Mouse (Mus musculus): ENCODE results near the gene Cadm4. TPM values are rescaled to one million over a fixed set of nuclear protein-coding genes. Genes with fewer than 3 reads are reported as not detected.
A peak's percentile ranks its signal among the peaks of the same experiment; 100 is the strongest.
"Not testable (repeated sequence)": the region's sequence is repeated elsewhere in the genome, so short reads cannot be mapped to it uniquely, and the experiment has no call there.

Gene Cadm4
- total RNA-seq, 1 experiment, result 10.8 TPM

DNA sequence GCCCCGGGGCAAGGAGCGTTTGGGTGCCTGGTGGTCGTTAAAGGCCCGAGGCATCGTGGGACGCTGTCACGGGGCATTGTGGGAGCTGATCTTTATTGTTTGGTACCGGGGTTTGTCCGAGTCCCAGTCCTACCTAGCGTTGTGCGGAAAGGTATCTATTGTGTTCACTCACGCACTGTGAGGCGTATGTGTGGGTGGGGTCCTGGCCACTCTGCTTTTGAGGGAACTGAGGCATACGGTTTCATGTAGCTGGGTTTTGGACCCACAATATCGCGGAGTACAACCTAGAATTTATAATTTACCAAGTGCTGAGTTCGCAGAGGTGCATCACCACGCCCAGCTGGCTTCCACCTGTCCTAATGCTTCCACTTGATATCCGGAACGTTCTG, 25.9 kb downstream of the Cadm4 start:
- in situ Hi-C loops (cut with MboI; ENCODE audit: low sequenced_read_pairs in 2 of 2, unreplicated experiment in 2 of 2), result loop anchor here in 1 of 2 experiments (25.0 kb wide), 1 partner anchor 95 kb away; no protein-coding TSS in a partner anchor

DNA sequence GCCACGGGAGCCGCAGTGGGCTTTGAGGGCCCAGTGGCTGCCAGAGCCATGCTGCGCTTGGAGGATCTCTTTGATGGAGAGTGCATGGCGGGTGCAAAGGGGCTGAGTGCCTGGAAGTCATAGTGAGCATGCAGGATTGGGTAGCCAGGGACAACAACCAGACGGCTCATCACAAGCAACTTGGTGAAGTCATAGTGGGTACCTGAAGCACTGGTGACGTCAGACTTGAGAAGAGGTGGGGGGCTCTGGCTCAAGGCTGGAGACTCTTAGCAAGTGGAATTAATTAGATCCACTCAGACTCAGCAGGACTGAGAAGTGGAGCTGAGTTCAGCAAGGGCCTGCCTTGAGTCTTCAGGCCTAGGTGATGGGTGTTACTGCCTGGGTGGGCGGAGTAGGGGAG, 30.5 kb downstream of the Cadm4 start, which contains the start of gene AC161166.1:
TSS of gene AC161166.1 (minus strand) at position 101 of the 400 bp plus-strand sequence.
- DNase-seq (ENCODE audit: low read depth, low spot score), result no peak
- in situ Hi-C loops (cut with MboI; ENCODE audit: low sequenced_read_pairs in 2 of 2, unreplicated experiment in 2 of 2), result loop anchor here in 1 of 2 experiments (25.0 kb wide), 1 partner anchor 100 kb away; no protein-coding TSS in a partner anchor
- Histone ChIP-seq H3K27ac (ENCODE audit: insufficient read depth, low read depth, low read length, poor library complexity, severe bottlenecking) (no peak within 1 kb of the TSS), H3K9ac (ENCODE audit: insufficient read depth, low read depth, low read length, poor library complexity, severe bottlenecking) (no peak within 1 kb of the TSS), H3K36me3 (ENCODE audit: control insufficient read depth, insufficient read depth, low read length, poor library complexity, severe bottlenecking) (peaks cover 19% of the 10 kb centered on the region), H3K9me3 (ENCODE audit: control insufficient read depth, insufficient read depth, low read depth, low read length) (no peaks in the 10 kb centered on the region), H3K4me3 (ENCODE audit: insufficient read depth in 1 of 2, low read depth in 1 of 2, low read length in 2 of 2, poor library complexity in 1 of 2, severe bottlenecking in 1 of 2) (no peak within 1 kb of the TSS), H3K4me1 (ENCODE audit: control insufficient read depth in 2 of 2, insufficient read depth in 2 of 2, low read length in 2 of 2, poor library complexity in 1 of 2) (peaks cover 3 to 39% of the 10 kb centered on the region in 2 experiments; a peak in 3 of 4 replicates)
- no peak for TF ChIP-seq HCFC1 (IDR thresholded peaks at IDR 0.05; ENCODE audit: borderline replicate concordance, insufficient read depth, low read length)
- TF ChIP-seq ZNF384 (IDR thresholded peaks at IDR 0.05; ENCODE audit: low read depth, low read length), result no peak
- TF ChIP-seq MAFK (IDR thresholded peaks at IDR 0.05; ENCODE audit: insufficient read depth, low read depth, low read length), result no peak
- TF ChIP-seq CHD2 (IDR thresholded peaks at IDR 0.05; ENCODE audit: low read depth, low read length), result no peak
- no peak for TF ChIP-seq ZC3H11A (IDR thresholded peaks at IDR 0.05; ENCODE audit: borderline replicate concordance, low read depth, low read length)

More for the DNA sequence above, 25.9 kb downstream of the Cadm4 start:
- Histone ChIP-seq H3K9me3 (ENCODE audit: control insufficient read depth, insufficient read depth, low read depth, low read length) (no peaks in the 10 kb centered on the region), H3K4me3 (ENCODE audit: insufficient read depth in 1 of 2, low read depth in 1 of 2, low read length in 2 of 2, poor library complexity in 1 of 2, severe bottlenecking in 1 of 2) (peak overlapping the region; percentile 73 to 94), H3K4me1 (ENCODE audit: control insufficient read depth in 2 of 2, insufficient read depth in 2 of 2, low read length in 2 of 2, poor library complexity in 1 of 2) (peaks cover 2 to 32% of the 10 kb centered on the region in 2 experiments; a peak in 2 of 4 replicates), H3K36me3 (ENCODE audit: control insufficient read depth, insufficient read depth, low read length, poor library complexity, severe bottlenecking) (peaks cover 10% of the 10 kb centered on the region), H3K9ac (ENCODE audit: insufficient read depth, low read depth, low read length, poor library complexity, severe bottlenecking) (peak overlapping the region; percentile 98), H3K27ac (ENCODE audit: insufficient read depth, low read depth, low read length, poor library complexity, severe bottlenecking) (peak overlapping the region; percentile 97)
- no peak for DNase-seq (ENCODE audit: low read depth, low spot score)
- TF ChIP-seq MAFK (IDR thresholded peaks at IDR 0.05; ENCODE audit: insufficient read depth, low read depth, low read length), result peak; percentile 43; the same call in 1 of the 2 replicates
- no peak for TF ChIP-seq HCFC1 (IDR thresholded peaks at IDR 0.05; ENCODE audit: borderline replicate concordance, insufficient read depth, low read length)
- TF ChIP-seq CHD2 (IDR thresholded peaks at IDR 0.05; ENCODE audit: low read depth, low read length), result no peak
- no peak for TF ChIP-seq ZC3H11A (IDR thresholded peaks at IDR 0.05; ENCODE audit: borderline replicate concordance, low read depth, low read length)
- TF ChIP-seq ZNF384 (IDR thresholded peaks at IDR 0.05; ENCODE audit: low read depth, low read length), result peak; percentile 1; the same call in 1 of the 2 replicates

DNA sequence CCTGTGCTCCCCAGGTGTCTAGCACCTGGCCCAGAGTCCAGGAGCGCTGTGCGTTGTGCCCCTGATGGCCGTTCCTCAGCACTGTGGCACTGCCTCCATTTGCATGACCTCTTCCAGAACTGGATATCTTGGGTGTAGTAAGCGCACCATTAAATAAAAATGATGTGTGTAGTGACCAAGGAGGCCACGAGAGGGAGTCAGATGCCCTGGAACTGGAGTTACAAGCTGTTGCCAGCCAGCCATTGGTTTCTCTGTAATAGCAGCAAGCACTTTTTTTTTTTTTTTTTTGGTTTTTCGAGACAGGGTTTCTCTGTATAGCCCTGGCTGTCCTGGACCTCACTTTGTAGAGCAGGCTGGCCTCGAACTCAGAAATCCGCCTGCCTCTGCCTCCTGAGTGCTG, 34.5 kb downstream of the Cadm4 start:
- 0 out of 2 replicates have a peak overlapping the region, but pooled peaks have one; percentile 18 for H3K9ac ChIP-seq (ENCODE audit: insufficient read depth, low read depth, low read length, poor library complexity, severe bottlenecking)
- H3K27ac ChIP-seq (ENCODE audit: insufficient read depth, low read depth, low read length, poor library complexity, severe bottlenecking), result peak overlapping the region; percentile 74; the same call in 1 of the 2 replicates
- peaks cover 9 to 45% of the 10 kb centered on the region in 2 experiments for H3K4me1 ChIP-seq (ENCODE audit: control insufficient read depth in 2 of 2, insufficient read depth in 2 of 2, low read length in 2 of 2, poor library complexity in 1 of 2)
- TF ChIP-seq ZNF384 (IDR thresholded peaks at IDR 0.05; ENCODE audit: low read depth, low read length) (peak; percentile 92), ZC3H11A (IDR thresholded peaks at IDR 0.05; ENCODE audit: borderline replicate concordance, low read depth, low read length) (0 out of 2 replicates have a peak, but pooled peaks have one; percentile 15)
- H3K4me3 ChIP-seq (ENCODE audit: insufficient read depth in 1 of 2, low read depth in 1 of 2, low read length in 2 of 2, poor library complexity in 1 of 2, severe bottlenecking in 1 of 2); H3K9me3 ChIP-seq (ENCODE audit: control insufficient read depth, insufficient read depth, low read depth, low read length): not testable (repeated sequence)
- peaks cover 11% of the 10 kb centered on the region for H3K36me3 ChIP-seq (ENCODE audit: control insufficient read depth, insufficient read depth, low read length, poor library complexity, severe bottlenecking)
- in situ Hi-C loops (cut with MboI; ENCODE audit: low sequenced_read_pairs in 2 of 2, unreplicated experiment in 2 of 2), result loop anchor here in 1 of 2 experiments (25.0 kb wide), 1 partner anchor 104 kb away; no protein-coding TSS in a partner anchor
- DNase-seq (ENCODE audit: low read depth, low spot score), result peak; percentile 88

DNA sequence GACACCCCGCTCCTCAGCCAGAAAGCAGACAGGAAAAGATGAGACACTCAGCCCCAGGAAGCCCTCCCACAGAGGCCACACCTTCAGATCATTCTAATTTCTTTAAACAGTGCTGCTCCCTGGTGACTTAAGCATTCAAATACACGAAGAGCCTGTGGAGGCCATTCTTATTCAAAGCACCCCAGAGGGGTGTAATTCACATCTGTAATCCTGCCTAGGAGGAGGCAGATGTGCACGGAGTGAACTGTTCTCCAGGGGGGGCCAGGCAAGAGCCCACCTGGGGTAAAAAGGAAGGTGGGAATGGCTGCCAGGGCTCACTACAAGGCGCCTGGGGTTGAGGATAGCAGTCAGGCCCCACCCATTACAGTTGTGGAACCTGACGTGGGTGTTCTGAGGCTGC, 35.3 kb downstream of the Cadm4 start:
- peaks cover 9 to 39% of the 10 kb centered on the region in 2 experiments for H3K4me1 ChIP-seq (ENCODE audit: control insufficient read depth in 2 of 2, insufficient read depth in 2 of 2, low read length in 2 of 2, poor library complexity in 1 of 2)
- TF ChIP-seq ZNF384 (IDR thresholded peaks at IDR 0.05; ENCODE audit: low read depth, low read length) (no peak), CHD2 (IDR thresholded peaks at IDR 0.05; ENCODE audit: low read depth, low read length) (0 out of 2 replicates have a peak, but pooled peaks have one; percentile 28), HCFC1 (IDR thresholded peaks at IDR 0.05; ENCODE audit: borderline replicate concordance, insufficient read depth, low read length) (no peak)
- in situ Hi-C loops (cut with MboI; ENCODE audit: low sequenced_read_pairs in 2 of 2, unreplicated experiment in 2 of 2), result loop anchor here in 1 of 2 experiments (25.0 kb wide), 1 partner anchor 105 kb away; no protein-coding TSS in a partner anchor
- H3K36me3 ChIP-seq (ENCODE audit: control insufficient read depth, insufficient read depth, low read length, poor library complexity, severe bottlenecking), result peaks cover 11% of the 10 kb centered on the region; the same call in 1 of the 2 replicates
- no peaks in the 10 kb centered on the region for H3K9me3 ChIP-seq (ENCODE audit: control insufficient read depth, insufficient read depth, low read depth, low read length)
- no peak overlapping the region for H3K4me3 ChIP-seq (ENCODE audit: insufficient read depth in 1 of 2, low read depth in 1 of 2, low read length in 2 of 2, poor library complexity in 1 of 2, severe bottlenecking in 1 of 2)
- DNase-seq (ENCODE audit: low read depth, low spot score), result peak; percentile 82
- H3K27ac ChIP-seq (ENCODE audit: insufficient read depth, low read depth, low read length, poor library complexity, severe bottlenecking), result peak overlapping the region; percentile 80
- H3K9ac ChIP-seq (ENCODE audit: insufficient read depth, low read depth, low read length, poor library complexity, severe bottlenecking), result no peak overlapping the region
